Mouse (Mus musculus) adrenal gland, postnatal 25 days (tissue): ENCODE measurements at regions not wholly inside any gene's neighbourhood (a gene's known extent, or its start where the extent isn't known, plus 50 kb on each side); places are given as distances from the start of the nearest gene placed in this dataset.
"Not testable (repeated sequence)": the region's sequence is repeated elsewhere in the genome, so short reads cannot be mapped to it uniquely, and the experiment has no call there.

Source experiments
- DNase-seq: peaks from one replicate; pipeline ENCODE4 v3.0.0; 2021; ENCODE audit warnings: mixed read lengths

DNA sequence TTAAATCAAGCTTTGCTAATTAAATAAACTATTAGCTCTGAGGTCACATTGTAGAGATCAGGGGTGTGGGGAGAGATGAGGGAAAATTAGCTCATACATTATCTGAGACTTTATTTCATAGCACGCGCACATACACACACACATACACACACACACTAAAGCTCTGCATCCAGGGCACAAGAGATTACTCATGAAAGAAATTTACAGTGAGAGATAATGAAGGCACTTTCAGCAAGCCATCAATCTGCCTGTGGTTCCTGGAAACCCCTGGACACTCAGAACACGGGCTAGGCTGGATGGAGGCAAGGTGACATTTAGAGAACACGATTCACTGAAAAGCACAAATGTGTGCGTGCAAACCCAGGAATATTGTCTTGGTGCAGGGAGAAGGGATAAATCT is 60.2 kb downstream of the Scg2 start:
- DNase-seq, result no peak

DNA sequence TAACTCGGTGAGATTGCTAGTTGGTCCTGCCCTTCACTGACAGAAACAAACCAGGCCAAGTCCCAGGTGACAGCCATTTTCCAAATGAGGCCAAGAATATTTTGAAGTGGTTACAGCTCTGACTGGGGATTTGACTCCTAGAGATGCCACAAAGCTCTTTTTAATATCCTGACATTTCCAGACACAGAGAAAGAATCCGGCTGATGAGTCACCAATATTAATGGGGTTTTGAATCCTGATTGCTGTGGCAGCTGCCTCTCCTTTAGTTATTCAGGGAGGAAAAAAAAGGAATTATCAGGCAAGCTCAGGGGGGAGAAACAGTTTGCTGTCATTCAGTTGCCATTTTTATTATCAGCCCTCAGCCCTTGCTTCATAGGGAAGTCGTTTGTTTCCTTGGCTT is 65.1 kb downstream of the Scg2 start:
- DNase-seq, result no peak

DNA sequence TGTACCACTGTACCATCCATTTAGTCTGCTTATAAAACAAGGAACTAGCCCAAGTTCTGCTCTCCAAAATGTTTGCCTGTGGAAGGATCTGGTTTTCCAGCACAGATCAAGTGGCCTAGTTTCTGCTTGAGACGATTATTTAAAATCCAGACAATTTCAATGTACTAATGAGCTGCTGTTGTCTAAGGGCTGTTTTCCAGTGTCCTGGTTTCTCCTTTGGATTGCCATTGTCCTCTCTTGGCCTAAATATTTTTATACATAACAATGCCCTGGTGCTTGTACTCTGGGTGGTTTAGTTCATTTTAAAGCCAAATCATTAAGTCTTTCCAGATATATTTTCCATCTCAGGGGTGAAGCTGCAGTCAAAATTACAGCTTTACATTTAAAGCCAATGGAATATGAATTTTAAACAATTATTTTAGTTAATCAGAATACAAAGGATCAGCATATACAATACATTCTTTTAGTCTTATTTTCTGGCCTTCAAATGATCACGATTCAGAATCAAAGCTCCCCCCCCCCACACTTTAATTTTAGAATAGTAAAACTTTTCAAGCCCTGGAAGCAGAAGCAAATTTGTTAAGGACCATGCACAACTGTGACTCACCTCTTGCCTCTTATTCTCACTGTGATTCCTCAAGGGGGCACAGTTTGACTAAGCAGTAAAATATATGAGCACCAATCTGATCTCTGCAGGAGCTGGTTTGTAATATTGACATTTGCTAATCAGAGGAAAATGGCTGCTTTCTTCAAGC is 82.5 kb downstream of the Scg2 start:
- no peak for DNase-seq

DNA sequence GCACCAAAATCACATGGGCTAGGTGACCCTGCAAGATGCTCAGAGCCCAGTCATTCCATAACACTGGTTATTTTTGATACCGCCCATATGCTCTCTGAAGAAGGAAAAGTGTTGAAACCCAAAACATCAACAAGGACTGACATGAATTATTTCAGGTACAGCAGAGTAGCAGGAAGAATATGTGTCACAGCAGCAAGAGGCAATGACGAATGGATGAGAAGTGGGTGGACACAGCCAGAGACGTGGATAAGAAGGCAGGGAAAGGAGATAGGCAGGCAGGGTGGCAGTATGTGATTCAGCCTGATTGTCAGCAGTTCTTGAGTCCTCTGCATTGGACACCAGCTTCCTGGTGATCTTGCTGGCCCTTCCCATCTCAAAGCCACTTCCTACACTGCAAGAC is 93.4 kb downstream of the Scg2 start:
- DNase-seq, result no peak

DNA sequence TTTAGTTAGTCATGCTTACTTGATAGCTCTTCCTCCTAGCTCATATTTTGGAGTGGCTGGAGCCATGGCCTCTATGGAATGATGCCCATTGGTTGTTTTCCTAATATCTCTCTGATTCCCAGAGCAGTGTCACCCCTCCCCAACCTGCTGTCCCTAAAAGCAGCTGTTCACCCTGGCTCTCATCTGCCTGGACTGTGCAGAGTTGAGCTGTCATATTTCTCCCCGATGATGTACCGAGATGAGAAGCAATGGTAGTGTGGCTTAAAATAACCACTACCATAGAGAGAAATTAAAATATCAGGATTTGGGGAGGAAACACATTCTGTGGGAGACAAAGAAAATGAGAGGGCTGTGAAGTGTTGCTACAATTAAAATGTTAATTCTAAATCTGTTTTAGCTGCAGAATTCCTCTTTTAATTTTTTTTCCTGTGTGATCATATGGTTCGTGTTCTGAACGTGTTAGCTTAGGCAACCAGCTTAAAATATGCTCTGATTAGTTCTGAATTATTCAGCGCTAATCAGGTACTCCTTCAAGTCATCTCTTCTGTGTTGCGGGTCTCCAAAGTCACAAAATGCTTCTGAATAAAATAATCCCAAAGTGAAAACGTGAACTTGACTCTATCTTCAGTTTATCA is 104.3 kb downstream of the Scg2 start:
- no peak for DNase-seq

DNA sequence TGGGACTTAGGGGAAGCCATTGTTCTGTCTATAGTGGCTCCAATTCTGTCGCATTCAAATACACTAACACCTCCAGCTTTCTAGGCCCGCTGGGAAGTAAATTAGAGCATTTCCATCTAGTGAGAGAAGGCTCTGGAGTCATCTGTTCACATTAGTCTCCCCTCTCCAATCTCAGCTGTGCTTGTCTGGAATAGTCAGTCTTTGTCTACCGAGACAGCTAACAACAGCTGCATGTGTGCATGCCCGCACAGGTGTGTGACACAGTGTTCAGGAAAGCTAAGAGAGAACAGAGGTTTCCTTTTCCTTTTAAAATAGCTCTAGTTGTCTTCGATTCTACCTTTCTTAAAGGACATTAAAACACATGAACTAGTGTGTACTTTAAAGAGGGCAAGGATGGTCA is 122.7 kb downstream of the Scg2 start:
- no peak for DNase-seq

DNA sequence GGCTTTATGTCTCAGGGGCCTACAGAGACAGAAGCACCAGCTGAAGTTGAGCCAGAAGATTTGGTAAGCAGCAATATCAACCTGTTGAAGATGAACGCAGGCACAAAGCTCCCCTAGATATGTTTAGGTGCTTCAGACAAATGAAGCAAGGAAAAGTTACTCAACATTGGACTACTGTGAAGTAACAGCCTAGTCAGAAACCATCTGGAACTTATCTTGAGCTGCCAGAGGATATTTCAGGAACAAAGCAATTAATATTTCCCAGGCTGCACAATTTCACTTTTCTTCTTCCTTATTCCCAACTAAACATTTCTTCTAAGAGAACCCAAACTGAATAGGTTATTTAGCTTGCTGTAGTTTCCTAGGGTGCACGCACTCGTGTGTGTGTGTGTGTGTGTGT is 125.1 kb downstream of the Scg2 start:
- no peak for DNase-seq

DNA sequence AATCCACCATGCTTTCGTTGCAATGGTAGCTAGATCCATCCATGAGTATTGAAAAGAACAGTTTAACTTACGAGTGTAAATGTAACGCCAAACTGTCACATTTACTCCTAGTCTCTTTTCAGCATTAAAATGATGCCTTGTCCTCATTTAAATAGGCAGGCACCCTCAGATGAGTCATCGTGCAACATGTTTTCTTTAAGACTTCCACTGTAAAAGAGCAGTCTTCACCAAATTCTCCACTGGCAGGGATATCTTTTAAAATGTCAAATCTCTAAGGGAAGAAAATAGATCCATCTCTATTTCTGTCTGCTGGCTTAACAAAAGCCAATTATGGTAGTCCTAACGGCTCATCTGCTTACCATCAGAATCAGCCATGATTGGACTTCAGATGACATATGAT is 127.8 kb downstream of the Scg2 start:
- no peak for DNase-seq

DNA sequence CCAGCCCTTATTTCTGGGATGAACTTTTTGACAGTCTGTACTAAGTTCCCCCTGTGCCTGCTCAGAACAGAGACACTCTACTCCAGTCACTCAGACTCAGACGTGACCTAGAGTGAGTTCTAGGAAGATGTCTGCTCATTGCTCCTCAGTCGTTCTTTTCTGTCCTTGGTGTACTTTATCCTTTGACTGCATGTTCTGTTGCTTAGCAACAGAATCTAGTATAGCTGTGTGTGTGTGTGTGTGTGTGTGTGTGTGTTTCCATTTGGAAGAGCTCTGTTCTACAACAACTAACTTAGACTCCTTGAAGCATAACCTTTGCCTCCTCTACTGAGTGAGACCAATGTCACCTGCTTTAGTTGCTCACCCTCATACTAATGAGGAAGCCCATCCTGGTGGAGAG is 136.3 kb downstream of the Scg2 start:
- no peak for DNase-seq

DNA sequence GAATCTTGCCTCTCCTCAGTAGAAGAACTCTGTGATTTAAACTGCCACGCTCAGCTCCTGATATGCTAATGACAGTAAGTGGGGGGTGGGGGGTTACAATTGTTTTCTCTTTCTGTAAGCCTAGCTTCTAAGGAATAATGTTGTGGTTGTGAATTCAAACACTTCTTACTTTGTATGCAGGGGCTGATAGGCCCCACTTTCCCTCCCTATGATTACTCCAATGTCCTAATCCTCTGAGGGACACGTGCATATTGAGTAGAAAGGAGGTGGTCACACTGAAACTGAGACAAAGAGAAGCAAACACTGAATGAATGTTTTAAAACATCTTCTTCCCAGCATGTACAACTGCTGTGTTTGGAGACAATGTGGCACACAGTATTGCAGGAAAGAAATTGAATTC is 140.3 kb downstream of the Scg2 start:
- no peak for DNase-seq

DNA sequence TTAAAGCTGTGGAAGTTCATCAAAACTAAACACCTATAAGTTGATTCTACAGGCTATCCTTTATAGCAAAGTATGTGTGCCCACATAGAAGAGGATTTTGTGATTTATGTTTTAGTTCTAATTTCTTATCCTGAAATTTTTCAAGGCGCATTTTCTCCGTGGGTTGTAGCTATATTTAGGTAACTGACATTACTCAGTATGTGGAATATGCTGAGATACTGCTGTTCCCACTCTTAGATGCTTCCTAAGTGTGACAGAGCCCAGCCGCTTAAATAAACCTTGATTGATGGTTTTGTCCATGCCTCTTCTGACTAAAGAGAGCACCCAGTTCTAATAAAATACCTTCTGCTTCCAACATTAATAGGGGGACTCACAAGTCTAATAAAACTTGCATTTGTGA is 180.2 kb downstream of the Scg2 start:
- no peak for DNase-seq

DNA sequence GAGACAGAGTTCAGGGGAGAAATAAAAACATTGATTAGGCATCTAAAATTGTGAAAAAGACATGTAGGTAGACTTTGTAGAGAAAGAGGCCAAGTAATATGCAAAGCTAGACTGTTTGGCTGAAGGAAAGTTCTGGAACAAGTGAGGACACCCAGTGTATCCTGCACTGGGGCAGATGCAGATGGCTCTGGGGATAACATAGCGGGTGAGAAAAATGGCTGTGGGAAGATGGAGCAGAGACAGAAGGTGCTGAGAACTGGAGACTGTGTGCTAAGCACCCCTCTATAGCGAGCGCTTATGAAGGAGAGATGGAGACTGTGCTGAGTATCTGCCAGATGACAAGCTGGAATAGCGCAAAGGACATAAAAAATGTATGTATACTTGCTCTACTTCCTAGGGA is 226.9 kb downstream of the Scg2 start:
- DNase-seq, result no peak

DNA sequence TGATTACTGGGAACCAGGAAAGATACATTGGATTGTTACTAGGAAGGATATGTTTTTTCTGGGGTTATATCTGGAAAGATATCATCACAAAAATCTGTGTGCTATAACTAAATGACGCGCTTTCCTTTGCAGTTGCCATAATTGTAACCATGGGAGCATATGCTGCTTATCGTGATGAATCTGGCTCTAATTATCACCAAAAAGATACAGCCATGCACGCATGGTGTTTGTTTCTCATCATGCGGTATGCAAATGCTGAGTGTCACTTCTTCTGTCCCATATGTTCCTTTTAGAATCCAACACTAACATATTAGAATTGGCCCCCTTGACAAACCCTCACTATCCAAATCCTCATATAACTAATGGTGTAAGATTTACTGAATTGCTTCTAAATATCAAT is 227.4 kb downstream of the Scg2 start:
- no peak for DNase-seq

DNA sequence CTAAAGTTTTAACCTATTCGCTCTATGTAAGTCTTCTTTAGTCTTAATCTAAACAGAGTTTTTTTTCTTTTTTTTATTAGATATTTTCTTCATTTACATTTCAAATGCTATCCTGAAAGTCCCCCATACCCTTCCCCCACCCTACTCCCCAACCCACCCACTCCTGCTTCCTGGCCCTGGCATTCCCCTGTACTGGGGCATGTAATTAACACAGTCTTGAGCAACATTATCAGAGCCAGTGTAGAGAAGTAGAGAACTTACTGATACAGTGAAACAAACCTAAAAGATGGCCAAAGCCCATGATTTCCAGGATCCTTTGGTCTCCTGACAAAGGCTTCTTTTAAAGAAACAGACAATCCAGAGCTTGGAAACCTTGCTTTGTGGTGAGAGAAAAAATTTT is 227.9 kb downstream of the Scg2 start:
- DNase-seq, result not testable (repeated sequence)

DNA sequence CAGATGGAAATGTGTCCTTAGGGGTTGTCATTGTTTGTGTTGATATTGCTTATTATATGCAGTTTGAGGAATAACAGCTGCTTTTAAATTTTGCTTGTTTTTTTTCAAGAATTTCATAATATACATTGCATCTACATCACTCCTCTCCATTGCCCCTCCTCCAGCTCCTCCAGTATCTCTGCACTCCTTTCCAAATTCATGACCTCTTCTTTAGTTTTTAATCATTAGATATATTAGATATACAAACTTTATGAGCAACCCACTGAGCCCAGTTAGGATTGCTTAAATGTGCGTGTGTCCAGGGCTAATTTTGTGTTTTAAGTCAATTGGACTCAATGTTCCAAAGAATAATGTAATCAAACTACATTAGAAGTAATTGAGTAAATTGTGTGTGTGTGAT is 232.7 kb downstream of the Scg2 start:
- DNase-seq, result no peak

DNA sequence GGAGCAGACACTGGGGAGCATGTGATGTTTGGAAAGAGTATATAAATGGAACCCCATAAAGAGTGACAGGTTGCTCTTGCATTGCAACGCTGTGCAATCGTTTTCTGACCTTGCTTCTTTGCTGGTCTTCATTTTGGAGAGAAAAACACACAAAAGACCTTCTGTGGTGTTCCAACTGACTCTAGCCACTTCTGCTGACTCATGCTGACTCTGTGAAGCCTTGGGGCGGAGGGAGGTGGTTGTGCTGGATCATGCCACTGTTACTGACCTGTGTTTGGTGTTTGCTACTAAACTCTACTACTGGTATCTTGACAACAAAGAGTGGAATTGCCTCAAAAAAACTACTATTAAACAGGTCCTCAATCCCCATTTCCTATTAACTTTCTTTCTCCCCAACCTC is 242.2 kb downstream of the Scg2 start:
- DNase-seq, result peak; percentile 16

DNA sequence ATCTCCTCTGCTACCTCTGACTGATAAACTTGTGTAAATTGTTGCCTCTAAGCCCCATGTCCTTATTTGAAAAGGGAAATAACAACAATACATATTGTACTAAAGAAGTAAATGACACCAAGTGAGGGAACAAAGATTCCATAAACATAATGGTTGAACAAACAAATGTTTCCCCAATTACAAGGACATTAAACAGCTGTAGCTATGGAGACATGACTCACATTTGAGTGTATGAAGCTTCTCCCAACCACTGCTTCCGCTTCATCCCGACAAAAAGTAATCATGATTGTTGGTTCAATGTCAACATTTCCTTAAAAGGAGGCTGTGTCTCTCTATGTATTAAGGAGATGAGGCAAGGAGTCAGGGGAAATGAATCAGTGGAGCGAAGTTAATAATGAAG is 248.9 kb downstream of the Scg2 start:
- DNase-seq, result no peak

DNA sequence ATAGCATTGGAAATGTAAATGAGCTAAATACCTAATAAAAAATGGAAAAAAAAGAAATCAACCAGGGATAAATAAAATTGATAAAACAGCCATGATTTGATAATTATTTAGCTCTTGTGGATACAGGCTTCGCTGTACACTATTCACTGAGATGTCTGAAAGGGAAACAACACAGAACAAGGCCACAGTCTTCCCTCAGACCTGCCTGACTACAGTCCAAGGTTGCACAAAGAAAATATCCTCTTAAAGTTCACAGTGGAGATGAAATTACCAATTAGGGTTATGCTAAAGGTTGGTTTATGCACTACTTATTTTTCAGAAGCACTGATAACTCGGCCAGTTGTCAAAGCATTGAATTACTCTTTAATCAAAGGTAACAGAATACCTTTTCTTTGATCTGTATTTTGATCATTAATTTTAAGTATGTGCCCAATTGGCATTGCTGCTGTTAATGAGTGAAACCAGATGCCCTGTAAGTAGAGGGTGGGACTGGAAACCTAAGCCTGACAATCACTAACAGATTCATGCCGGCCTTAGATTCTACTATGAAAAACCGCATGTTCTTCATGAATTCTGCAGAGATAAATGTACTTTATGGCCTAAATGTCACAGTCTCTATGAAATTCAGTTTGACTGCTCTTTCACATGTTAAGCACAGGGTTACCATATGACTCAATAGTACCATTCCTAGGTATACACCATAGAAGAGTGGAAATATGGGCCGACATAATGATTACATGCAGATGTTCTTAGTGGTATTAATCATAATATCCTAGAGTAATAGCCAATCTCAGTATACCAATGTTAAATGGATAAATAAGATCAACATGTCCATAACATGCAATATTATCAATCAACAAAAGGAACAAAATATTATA is 256.1 kb downstream of the Scg2 start:
- no peak for DNase-seq

DNA sequence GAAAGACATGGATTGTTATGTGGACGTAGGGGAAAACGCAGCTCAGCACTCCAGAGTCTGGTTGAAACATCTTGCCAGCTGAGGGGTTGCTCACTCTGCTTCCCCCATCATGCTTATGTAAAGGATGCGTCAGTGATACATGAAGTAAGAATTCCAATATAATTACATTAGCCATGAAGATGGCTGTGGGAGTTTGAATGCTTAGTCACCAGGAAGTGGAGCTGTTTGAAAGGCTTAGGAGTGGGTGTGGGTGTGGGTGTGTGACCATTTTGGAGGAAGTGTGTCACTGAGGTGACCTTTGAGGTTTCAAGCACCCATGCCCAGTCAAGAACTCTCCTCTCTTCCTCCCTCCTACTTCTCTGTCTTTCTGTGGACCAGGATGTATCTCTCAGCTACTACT is 295.8 kb downstream of the Scg2 start:
- no peak for DNase-seq
